Mouse (Mus musculus) small intestine, adult 2 months (tissue): ENCODE data around the gene Hoxc4.

Experiments
- CTCF ChIP-seq: fragments of 200-500 bp; IDR thresholded peaks from 2 replicates; pipeline ENCODE4 v1.5.1; 2012; ENCODE audit warnings: low read depth, mild to moderate bottlenecking, control low read depth, inconsistent platforms, low read length, moderate library complexity, mixed read lengths; ENCODE audit not compliant: insufficient replicate concordance, insufficient read length; ENCODE audit errors: extremely low read depth
- POLR2A ChIP-seq: fragments of 200-500 bp; IDR thresholded peaks from 2 replicates; pipeline ENCODE4 v1.6.1; 2012; ENCODE audit warnings: low read depth, mild to moderate bottlenecking, control low read depth, inconsistent platforms, low read length, moderate library complexity

GRCm38 (mm10) chr15:102997939-102998355, 20.8 kb upstream of the Hoxc4 start, which contains the start of gene Hoxc6:
- TF ChIP-seq CTCF (no peak), POLR2A (no peak)
